Mouse (Mus musculus) erythroblast, embryonic 14.5 days (primary cell): ENCODE data around the gene Nat8f2.

Experiments used
- GATA1 ChIP-seq: IDR thresholded peaks from 2 replicates; pipeline ENCODE4 v1.6.1; 2012; ENCODE audit warnings: low read length, inconsistent platforms, mixed read lengths
- TAL1 ChIP-seq: IDR thresholded peaks from 3 replicates; pipeline ENCODE4 v1.6.1; 2012; ENCODE audit warnings: low read length, inconsistent platforms, mixed read lengths

DNA sequence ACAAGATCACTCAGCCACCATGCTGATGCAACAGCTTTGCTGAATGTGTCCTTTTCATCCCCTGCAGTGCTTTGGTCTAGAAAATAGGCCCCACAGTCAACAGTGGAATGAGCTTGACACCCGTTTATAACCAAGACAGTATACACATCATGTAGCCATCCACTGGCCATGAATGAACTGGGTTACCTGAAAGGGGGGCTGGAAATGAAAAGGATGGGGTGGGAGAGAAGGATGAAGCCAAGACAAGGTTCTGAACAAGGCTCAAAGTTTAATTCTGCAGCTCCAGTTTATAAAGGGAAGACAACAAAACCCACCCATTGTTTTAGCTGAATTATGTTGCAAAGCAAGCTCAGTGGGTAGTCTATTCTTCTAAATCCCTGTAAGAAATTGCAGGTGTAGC, 15.4 kb upstream of the Nat8f2 start:
- TF ChIP-seq TAL1 (no peak), GATA1 (no peak)
